Mouse (Mus musculus) heart, embryonic 16.5 days (tissue): Measurements from ENCODE around the gene Ldlr. TPM values are rescaled to one million over a fixed set of nuclear protein-coding genes. Genes with fewer than 3 reads are reported as not detected.

ENCODE experiments used
- ATAC-seq: fragments of 200-750 bp; cut with Nextera tagmentation; replicated peaks from 2 replicates; pipeline ENCODE4 v1.8.0; 2017; ENCODE audit warnings: moderate number of reproducible peaks; ENCODE audit not compliant: insufficient read depth, low FRiP score; ENCODE audit errors: extremely low read depth
- H3K27ac ChIP-seq: fragments of 300-500 bp; sonication (generic); 2 replicates; pipeline ENCODE4 v1.5.1; 2014; ENCODE audit warnings: mild to moderate bottlenecking, low read length, control low read depth, moderate library complexity
- H3K27me3 ChIP-seq: fragments of 300-500 bp; sonication (generic); 2 replicates; pipeline ENCODE4 v1.6.1; 2014; ENCODE audit warnings: low read length, mixed read lengths; ENCODE audit not compliant: control insufficient read depth, insufficient read depth
- H3K36me3 ChIP-seq: fragments of 300-500 bp; sonication (generic); 2 replicates; pipeline ENCODE4 v1.6.1; 2014; ENCODE audit not compliant: control insufficient read depth, insufficient read depth
- H3K4me1 ChIP-seq: fragments of 300-500 bp; sonication (generic); 2 replicates; pipeline ENCODE4 v1.6.1; 2014; ENCODE audit warnings: low read length, mixed read lengths; ENCODE audit not compliant: control insufficient read depth, insufficient read depth
- H3K4me2 ChIP-seq: fragments of 300-500 bp; sonication (generic); 2 replicates; pipeline ENCODE4 v1.6.1; 2014; ENCODE audit warnings: low read depth, mild to moderate bottlenecking, control low read depth, low read length
- H3K4me3 ChIP-seq: fragments of 300-500 bp; sonication (generic); 2 replicates; pipeline ENCODE4 v1.5.1; 2014; ENCODE audit warnings: mild to moderate bottlenecking, control low read depth, low read length
- H3K9ac ChIP-seq: fragments of 300-500 bp; sonication (generic); 2 replicates; pipeline ENCODE4 v1.6.1; 2014; ENCODE audit warnings: low read length, control low read depth
- H3K9me3 ChIP-seq: fragments of 300-500 bp; sonication (generic); replicated peaks from 2 replicates; pipeline ENCODE4 v1.6.1; 2016; ENCODE audit warnings: low read length; ENCODE audit not compliant: control insufficient read depth
- whole genome bisulfite sequencing: fragments of 180-500 bp; shearing (Covaris S2); extraction: QIAGEN DNeasy Blood & Tissue Kit; methylation state at CpG from one replicate; pipeline ENCODE4 v1.1.7; 2014; 5-methylcytosine and 5-hydroxymethylcytosine counted together
- polyA plus RNA-seq: library from polyadenylated mRNA; unstranded; fragments of >200 nt; fragmentation: Nextera tagmentation; extraction: Ambion mirVana; gene quantifications from 2 replicates; pipeline ENCODE4 v1.2.1, GENCODE M21; 2015

The Ldlr gene
- polyA plus RNA-seq, 1 experiment from 2014 or later = 17.7 TPM

DNA sequence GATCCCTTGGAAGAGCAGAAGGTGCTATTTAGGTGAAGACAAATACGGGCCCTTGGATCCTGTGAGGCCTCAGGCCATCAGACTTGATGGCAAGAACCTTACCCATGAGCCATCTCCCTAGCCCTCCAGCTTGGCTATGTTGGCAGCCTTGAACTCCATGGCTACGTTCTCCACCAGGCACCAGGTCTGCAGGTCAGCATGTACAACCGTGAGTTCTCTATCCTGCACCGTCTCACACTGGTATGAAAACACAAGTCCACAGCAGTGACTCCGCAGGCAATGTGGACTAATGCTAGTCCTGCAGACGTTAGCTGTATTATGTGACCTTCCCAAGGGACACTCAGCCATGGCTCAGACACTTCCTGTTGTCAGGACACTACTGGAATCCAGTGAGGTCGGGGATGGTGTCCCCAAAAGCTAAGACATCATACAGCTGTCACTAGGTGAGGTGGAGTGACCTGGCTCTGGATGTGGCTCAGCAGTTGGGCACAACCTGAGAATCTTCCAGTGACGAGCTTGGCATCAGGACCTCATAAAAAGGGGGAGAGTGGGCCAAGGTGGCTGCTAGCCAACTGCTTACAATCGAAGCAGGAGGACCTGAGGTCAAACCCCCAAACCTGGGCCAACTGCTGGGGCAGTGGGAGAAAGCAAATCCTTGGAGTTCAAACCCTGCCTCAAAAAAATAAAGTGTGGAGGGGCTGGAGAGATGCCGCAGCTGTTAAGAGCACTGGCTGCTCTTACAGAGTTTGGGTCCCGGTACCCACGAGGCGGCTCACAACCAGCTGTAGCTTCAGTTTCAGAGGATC lies 31.4 kb downstream of the Ldlr start:
- Histone ChIP-seq H3K27me3 (no peaks in the 10 kb centered on the region), H3K4me2 (no peak overlapping the region), H3K4me3 (no peak overlapping the region), H3K9me3 (no peaks in the 10 kb centered on the region), H3K4me1 (peaks cover 44% of the 10 kb centered on the region), H3K36me3 (no peaks in the 10 kb centered on the region), H3K9ac (no peak overlapping the region), H3K27ac (peak overlapping the region; percentile 4)
- no peak for ATAC-seq
- 67% methylated on average over 13 of the region's 13 CpGs for WGBS

- 53% methylated on average over 14 of the region's 14 CpGs for WGBS
- H3K4me3 ChIP-seq = peak overlapping the region; percentile 90
- H3K4me2 ChIP-seq = peak overlapping the region; percentile 88
- no peaks in the 10 kb centered on the region for H3K27me3 ChIP-seq
- no peaks in the 10 kb centered on the region for H3K36me3 ChIP-seq
- ATAC-seq = no peak
- H3K9me3 ChIP-seq = no peaks in the 10 kb centered on the region
- peak overlapping the region; percentile 40 for H3K27ac ChIP-seq
- H3K9ac ChIP-seq = peak overlapping the region; percentile 90
- peaks cover 39% of the 10 kb centered on the region for H3K4me1 ChIP-seq
Measured at GRCm38 (mm10) chr9:21758576-21759529, 35.6 kb downstream of the Ldlr start.

DNA sequence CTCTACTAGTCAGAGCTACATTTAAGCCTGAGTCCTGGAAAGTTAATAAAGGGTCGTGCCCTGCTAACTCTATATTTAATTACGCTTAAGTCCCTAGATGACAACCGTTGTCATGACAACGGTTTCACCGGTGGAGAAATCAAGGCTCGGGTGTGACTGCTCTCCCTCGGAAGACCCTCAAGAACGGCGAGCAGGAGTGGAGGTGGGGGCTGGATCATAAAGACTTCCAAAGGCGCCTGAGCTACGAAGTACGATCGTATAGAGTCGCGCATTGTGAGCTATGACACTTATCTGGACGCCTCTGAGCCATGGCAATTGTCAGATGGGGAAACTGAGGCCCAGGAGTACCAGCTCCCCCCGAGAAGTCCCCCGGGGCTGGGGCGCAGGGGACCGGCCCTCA lies 36.4 kb downstream of the Ldlr start:
- 1% methylated on average over 20 of the region's 20 CpGs for WGBS
- Histone ChIP-seq H3K4me1 (peaks cover 34% of the 10 kb centered on the region), H3K9me3 (no peaks in the 10 kb centered on the region), H3K36me3 (no peaks in the 10 kb centered on the region), H3K9ac (peak overlapping the region; percentile 90), H3K27ac (peak overlapping the region; percentile 42; the same call in 1 of the 2 replicates), H3K4me2 (peak overlapping the region; percentile 88), H3K4me3 (peak overlapping the region; percentile 90), H3K27me3 (no peaks in the 10 kb centered on the region)
- ATAC-seq = no peak

- Histone ChIP-seq H3K27ac (peak within 1 kb of the TSS; percentile 42), H3K27me3 (no peaks in the 10 kb centered on the region), H3K4me1 (peaks cover 31% of the 10 kb centered on the region), H3K9ac (peak within 1 kb of the TSS; percentile 90), H3K4me2 (peak within 1 kb of the TSS; percentile 88), H3K9me3 (no peaks in the 10 kb centered on the region), H3K4me3 (peak within 1 kb of the TSS; percentile 90), H3K36me3 (no peaks in the 10 kb centered on the region)
- ATAC-seq = peak; percentile 95
- 1% methylated on average over 47 of the region's 54 CpGs for WGBS
Measured at GRCm38 (mm10) chr9:21760155-21761088, 37.1 kb downstream of the Ldlr start, which contains the start of gene Spc24. Gene Spc24 (minus strand): TSS chr9:21760303.

- Histone ChIP-seq H3K36me3 (0 out of 2 replicates have a peak, but pooled peaks cover 4% of the 10 kb centered on the region), H3K4me2 (no peak overlapping the region), H3K27ac (peak overlapping the region; percentile 81), H3K9ac (no peak overlapping the region), H3K4me3 (no peak overlapping the region), H3K27me3 (no peaks in the 10 kb centered on the region), H3K9me3 (no peaks in the 10 kb centered on the region), H3K4me1 (peaks cover 31% of the 10 kb centered on the region)
- peak; percentile 18; the same call in 1 of the 2 replicates for ATAC-seq
Measured at GRCm38 (mm10) chr9:21762135-21762534, 38.9 kb downstream of the Ldlr start.

DNA sequence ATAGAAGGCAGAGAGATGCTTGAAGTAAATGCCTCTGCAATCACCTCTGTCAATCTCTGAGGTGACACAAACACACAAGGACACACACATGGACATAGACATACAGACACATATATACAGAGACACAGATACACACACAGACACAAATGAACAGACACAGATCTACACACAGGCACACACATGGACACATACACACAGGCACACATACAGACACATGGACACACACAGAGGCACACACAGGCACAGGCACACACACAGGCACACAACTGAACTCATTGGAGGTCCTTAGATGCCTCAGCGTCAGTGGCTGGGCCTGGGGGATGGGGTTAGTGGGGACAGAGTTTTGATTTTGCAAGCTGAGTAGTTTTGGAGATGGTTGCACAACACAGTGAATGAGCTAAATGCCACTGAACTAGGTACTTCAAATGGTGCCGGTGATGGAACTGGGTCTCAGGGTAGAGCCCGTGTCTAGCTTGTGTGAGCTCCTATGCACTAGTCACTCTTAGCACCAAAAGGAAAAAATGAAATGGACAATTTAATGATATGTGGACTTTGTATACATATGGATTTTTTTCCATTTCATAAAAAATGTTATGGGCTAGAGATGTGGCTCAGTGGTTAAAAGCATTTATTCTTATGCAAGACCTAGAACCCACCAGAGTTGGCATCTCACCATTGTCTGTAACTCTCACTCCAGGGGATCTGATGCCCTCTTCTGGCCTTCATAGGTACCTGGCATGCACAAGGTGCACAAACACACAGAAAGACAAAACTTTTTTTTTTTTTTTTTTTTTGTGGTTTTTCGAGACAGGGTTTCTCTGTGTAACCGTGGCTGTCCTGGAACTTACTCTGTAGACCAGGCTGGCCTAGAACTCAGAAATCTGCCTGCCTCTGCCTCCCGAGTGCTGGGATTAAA lies 41.1 kb downstream of the Ldlr start:
- H3K4me3 ChIP-seq = no peak overlapping the region
- H3K4me2 ChIP-seq = no peak overlapping the region
- H3K27me3 ChIP-seq = no peaks in the 10 kb centered on the region
- no peak overlapping the region for H3K27ac ChIP-seq
- ATAC-seq = no peak
- no peak overlapping the region for H3K9ac ChIP-seq
- H3K36me3 ChIP-seq = peaks cover 5% of the 10 kb centered on the region; the same call in 1 of the 2 replicates
- no peaks in the 10 kb centered on the region for H3K9me3 ChIP-seq
- peaks cover 34% of the 10 kb centered on the region for H3K4me1 ChIP-seq
- WGBS = 87% methylated on average over 6 of the region's 6 CpGs

DNA sequence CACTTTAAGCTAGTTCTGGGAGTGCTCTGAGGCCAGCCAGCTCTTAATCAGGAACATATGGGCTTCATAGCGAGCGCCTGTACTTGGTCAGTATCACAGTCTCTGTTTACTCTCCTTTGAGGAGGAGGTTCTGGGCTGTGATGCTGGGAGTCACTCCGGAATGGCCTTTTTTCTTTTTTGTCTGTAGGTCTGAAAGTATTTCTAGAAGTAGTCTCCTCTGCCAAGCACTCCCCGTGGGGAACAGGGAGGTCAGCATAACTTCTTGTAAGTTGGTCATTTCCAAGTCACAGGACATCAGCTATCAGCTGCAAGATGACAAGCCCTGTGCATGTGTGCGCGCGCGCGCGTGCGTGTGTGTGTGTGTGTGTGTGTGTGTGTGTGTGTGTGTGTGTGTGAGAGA lies 44.6 kb downstream of the Ldlr start:
- H3K9ac ChIP-seq = no peak overlapping the region
- ATAC-seq = peak; percentile 57
- peaks cover 20% of the 10 kb centered on the region for H3K36me3 ChIP-seq

More for the DNA sequence above, 44.6 kb downstream of the Ldlr start:
- peak overlapping the region; percentile 80 for H3K27ac ChIP-seq
- H3K9me3 ChIP-seq = no peaks in the 10 kb centered on the region
- no peaks in the 10 kb centered on the region for H3K27me3 ChIP-seq
- peaks cover 30% of the 10 kb centered on the region for H3K4me1 ChIP-seq
- WGBS = 62% methylated on average over 11 of the region's 11 CpGs
- H3K4me2 ChIP-seq = no peak overlapping the region
- no peak overlapping the region for H3K4me3 ChIP-seq
